Mouse (Mus musculus): ENCODE data around the gene Fut7.

Fut7 gene

DNA sequence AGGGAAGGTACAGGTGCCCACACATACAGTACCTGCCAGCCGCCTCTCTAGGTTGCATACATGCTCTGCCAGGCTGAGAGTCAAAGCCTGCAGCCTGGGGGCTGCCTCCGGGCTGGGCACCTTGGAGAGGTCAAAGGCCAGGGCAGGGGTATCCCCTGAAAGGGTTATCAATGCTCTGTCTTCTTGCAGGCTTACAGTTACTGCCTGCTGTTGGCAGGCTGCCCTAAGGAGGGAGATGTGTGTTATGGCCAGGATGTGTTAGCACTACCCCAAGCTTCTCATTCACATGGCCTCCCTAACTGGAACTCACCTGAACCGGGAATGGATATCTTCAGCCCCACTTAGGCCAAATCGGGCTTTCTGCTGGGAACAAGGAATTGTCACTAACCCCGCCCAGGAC, 37.1 kb downstream of the Fut7 start:
- no peak for DNase-seq (ENCODE audit: inconsistent ontology term)

- peak; percentile 96 for DNase-seq (ENCODE audit: inconsistent ontology term)
Observed at GRCm38 (mm10) chr2:25460551-25461309, 37.7 kb downstream of the Fut7 start, which contains the start of gene Paxx. Paxx (minus strand) TSS chr2:25461094.

GRCm38 (mm10) chr2:25461407-25461806, 38.3 kb downstream of the Fut7 start:
- DNase-seq (ENCODE audit: inconsistent ontology term): no peak

DNA sequence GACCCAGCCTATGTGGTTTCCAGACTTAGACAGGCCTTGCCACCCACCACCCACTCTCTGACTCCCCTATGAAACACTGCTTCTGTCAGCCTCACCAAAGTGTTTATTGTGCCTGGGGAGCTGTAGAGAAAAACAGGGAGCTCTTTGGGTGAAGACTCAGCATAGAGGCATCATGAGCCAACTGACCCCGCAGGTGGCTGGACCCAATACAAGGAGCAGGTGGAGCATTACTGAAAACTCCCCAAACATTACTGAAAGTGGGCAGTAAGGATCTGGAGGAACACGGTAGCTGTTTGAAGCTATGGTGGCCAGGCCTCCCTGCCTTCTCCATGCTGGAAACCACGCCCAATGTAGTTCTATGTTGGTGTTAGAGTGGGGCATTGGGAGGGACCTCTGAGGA, 40.6 kb downstream of the Fut7 start:
- no peak for DNase-seq (ENCODE audit: inconsistent ontology term)

- no peak for DNase-seq (ENCODE audit: inconsistent ontology term)
Observed at GRCm38 (mm10) chr2:25465256-25465655, 42.2 kb downstream of the Fut7 start.

GRCm38 (mm10) chr2:25465816-25466635, 43.0 kb downstream of the Fut7 start:
- no peak for DNase-seq (ENCODE audit: inconsistent ontology term)

DNA sequence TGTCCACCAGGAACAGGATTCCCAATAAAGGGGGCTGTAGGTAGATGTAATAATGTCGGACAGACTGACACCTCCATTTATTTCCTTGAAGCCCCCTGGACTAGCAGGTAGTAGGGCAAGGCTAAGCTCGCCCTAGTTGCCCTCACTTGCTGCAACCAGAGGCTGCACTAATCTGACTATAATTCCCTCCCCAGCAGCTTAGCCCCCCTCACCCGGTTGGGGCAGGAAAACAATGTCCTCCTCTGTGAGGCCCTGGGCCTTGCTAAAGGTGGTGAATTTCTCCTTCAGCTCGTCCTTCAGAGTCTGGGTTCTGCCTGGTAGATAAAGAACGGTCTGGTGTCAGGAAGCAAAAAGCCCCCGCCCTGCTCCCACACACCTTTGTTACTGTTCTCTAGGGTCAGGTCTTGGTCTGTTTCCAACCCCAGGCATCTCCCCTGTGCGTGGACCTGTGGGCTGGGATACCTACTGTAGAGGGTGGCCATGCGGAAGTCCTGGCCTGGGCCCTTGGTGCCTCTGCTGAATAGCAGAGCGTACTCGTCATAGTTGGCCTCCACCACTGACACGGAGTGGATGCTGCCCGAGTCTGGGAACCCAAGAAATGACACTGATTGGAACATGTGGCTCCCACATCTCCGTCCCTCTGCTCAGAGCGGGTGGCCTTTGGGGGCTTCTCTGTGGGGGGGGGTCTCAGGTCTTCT, 44.7 kb downstream of the Fut7 start:
- peak; percentile 83 for DNase-seq (ENCODE audit: inconsistent ontology term)

DNA sequence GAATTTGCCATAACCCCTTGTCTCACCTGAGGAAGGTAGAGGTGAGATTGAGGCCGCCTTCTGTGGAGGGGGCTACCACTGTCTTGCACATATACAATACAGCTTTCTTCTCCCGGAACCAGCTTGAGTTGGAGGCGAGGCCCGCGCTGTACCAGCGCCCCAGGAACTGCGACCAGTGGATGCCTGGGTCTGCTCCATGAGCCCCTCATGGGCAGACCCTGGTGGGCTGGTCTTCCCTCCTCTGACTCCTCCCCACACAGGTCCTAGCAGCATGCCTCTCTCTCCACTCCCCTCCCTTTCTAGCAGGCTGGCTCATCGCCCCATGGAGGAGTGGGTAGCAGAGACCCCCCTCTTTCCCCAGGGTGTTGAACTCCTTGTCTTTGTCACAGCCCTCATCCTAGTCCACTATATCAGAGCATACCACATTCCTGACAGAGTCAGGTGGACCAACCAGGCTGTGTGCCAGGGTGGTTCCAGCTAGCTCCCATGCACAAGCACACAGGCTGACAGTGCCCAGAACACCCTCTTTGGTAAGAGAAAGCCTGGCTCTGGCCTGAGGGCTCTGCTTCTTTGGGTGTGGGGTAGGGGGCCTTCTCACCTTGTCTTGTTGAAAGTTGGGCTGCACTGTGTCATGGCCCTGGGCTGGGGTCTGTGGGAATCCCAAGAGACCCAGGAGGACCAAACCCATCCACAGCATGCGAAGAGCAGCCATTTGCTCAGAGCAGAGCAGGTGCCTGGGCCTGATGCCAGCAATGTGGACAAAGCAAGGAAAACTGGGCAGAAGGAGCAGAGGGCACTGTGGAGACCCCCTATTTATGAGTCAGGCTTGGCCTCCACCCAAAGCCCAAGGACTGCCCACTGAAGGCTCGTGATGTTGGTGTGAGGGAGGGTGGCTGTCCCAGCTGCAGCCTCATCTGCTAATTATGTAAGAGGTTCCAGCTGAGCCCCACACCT, 46.2 kb downstream of the Fut7 start:
- peak; percentile 83 for DNase-seq (ENCODE audit: inconsistent ontology term)

- no peak for DNase-seq (ENCODE audit: inconsistent ontology term)
Observed at GRCm38 (mm10) chr2:25469969-25470368, 46.9 kb downstream of the Fut7 start, which contains the start of gene Ptgds. Ptgds (minus strand) TSS chr2:25470046.

DNA sequence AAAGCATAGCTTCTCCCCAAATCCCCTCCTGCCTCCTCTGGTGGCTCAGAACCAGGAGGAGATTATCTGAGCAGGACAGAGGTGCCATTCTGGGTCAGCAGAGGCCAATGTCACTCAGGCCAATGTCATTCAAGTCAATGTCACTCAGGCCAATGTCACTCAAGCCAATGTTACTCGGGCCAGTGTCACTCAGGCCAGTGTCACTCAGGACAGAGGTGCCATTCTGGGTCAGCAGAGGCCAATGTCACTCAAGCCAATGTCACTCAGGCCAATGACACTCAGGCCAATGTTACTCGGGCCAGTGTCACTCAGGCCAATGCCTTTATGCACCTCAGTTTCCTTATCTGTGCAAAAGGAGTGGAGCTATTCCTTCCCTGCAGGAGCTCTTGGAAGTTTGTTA, 49.5 kb downstream of the Fut7 start:
- no peak for DNase-seq (ENCODE audit: inconsistent ontology term)
